Mouse (Mus musculus) cerebellum, adult 11-12 months (tissue): ENCODE measurements at regions not wholly inside any gene's neighbourhood (a gene's known extent, or its start where the extent isn't known, plus 50 kb on each side); places are given as distances from the start of the nearest gene placed in this dataset.

Source experiments
- DNase-seq: peaks from one replicate; pipeline ENCODE4 v3.0.0; 2022

- DNase-seq, result no peak
Observed at GRCm38 (mm10) chr12:15741219-15741618, 75.5 kb downstream of the Trib2 start.

GRCm38 (mm10) chr12:15738989-15739388 lies 77.7 kb downstream of the Trib2 start:
- no peak for DNase-seq

GRCm38 (mm10) chr12:15731261-15731660 lies 85.5 kb downstream of the Trib2 start:
- peak; percentile 23 for DNase-seq

- DNase-seq, result no peak
Observed at GRCm38 (mm10) chr12:15729696-15730095, 87.0 kb downstream of the Trib2 start.

GRCm38 (mm10) chr12:15723529-15723928 lies 93.2 kb downstream of the Trib2 start:
- DNase-seq, result no peak

GRCm38 (mm10) chr12:15722161-15722560 lies 94.6 kb downstream of the Trib2 start:
- no peak for DNase-seq

- no peak for DNase-seq
Observed at GRCm38 (mm10) chr12:15720171-15720570, 96.6 kb downstream of the Trib2 start.

- no peak for DNase-seq
Observed at GRCm38 (mm10) chr12:15718827-15719226, 97.9 kb downstream of the Trib2 start.

GRCm38 (mm10) chr12:15717989-15718388 lies 98.7 kb downstream of the Trib2 start:
- no peak for DNase-seq

GRCm38 (mm10) chr12:15717342-15717741 lies 99.4 kb downstream of the Trib2 start:
- no peak for DNase-seq

GRCm38 (mm10) chr12:15713623-15714022 lies 103.1 kb downstream of the Trib2 start:
- DNase-seq, result no peak

GRCm38 (mm10) chr12:15707570-15708095 lies 109.1 kb downstream of the Trib2 start:
- no peak for DNase-seq

- DNase-seq, result no peak
Observed at GRCm38 (mm10) chr12:15704412-15704811, 112.3 kb downstream of the Trib2 start.

GRCm38 (mm10) chr12:15702137-15702536 lies 114.6 kb downstream of the Trib2 start:
- DNase-seq, result no peak

GRCm38 (mm10) chr12:15698829-15699228 lies 117.9 kb downstream of the Trib2 start:
- DNase-seq, result no peak

- DNase-seq, result no peak
Observed at GRCm38 (mm10) chr12:15698042-15698771, 118.5 kb downstream of the Trib2 start.

- no peak for DNase-seq
Observed at GRCm38 (mm10) chr12:15688342-15688741, 128.4 kb downstream of the Trib2 start.

- no peak for DNase-seq
Observed at GRCm38 (mm10) chr12:15684311-15684710, 132.4 kb downstream of the Trib2 start.

- DNase-seq, result no peak
Observed at GRCm38 (mm10) chr12:15681678-15682355, 134.9 kb downstream of the Trib2 start.

- no peak for DNase-seq
Observed at GRCm38 (mm10) chr12:15676127-15676526, 140.6 kb downstream of the Trib2 start.

GRCm38 (mm10) chr12:15659755-15660154 lies 157.0 kb downstream of the Trib2 start:
- no peak for DNase-seq

GRCm38 (mm10) chr12:15659332-15659731 lies 157.4 kb downstream of the Trib2 start:
- no peak for DNase-seq

GRCm38 (mm10) chr12:15657748-15658251 lies 158.9 kb downstream of the Trib2 start:
- DNase-seq, result no peak

GRCm38 (mm10) chr12:15654585-15654984 lies 162.1 kb downstream of the Trib2 start:
- DNase-seq, result no peak
